Mouse (Mus musculus) monocyte, adult 59 days (primary cell): ENCODE measurements around the gene Akr1c12. TPM values are rescaled to one million over a fixed set of nuclear protein-coding genes. Genes with fewer than 3 reads are reported as not detected.

ENCODE experiments used
- total RNA-seq, 2 experiments: library from RNA; stranded (reverse); gene quantifications; one replicate each; pipeline ENCODE4 v1.2.4; 2023

Gene Akr1c12
- not detected for total RNA-seq

GRCm38 (mm10) chr13:4279284-4279683 is at the start of gene Akr1c12:
Gene Akr1c12 (minus strand): TSS chr13:4279433.

GRCm38 (mm10) chr13:4228441-4228840 is 50.8 kb downstream of the Akr1c12 start, which contains the start of gene Akr1c19:
Gene Akr1c19 (plus strand): TSS chr13:4228700.

Other genes with a start within 250 kb of the Akr1c12 start
- gene Akr1c14, start 230.4 kb downstream of the Akr1c12 start, total RNA-seq = not detected
- not detected for gene Akr1c18, start 128.8 kb downstream of the Akr1c12 start, total RNA-seq
- 10 to 100 TPM; 14.5 to 17.8 TPM for gene Akr1c13, start 88.3 kb downstream of the Akr1c12 start, total RNA-seq
- gene Akr1c19, start 50.7 kb downstream of the Akr1c12 start, total RNA-seq = not detected
- not detected for gene Akr1c6, start 154.9 kb upstream of the Akr1c12 start, total RNA-seq
- not detected for gene Akr1c20, start 243.9 kb upstream of the Akr1c12 start, total RNA-seq